Mouse (Mus musculus): ENCODE measurements around the gene Adrb1. TPM values are rescaled to one million over a fixed set of nuclear protein-coding genes. Genes with fewer than 3 reads are reported as not detected.

The Adrb1 gene
- polyA plus RNA-seq, 1 experiment from 2014 or later = 0.21 TPM

DNA sequence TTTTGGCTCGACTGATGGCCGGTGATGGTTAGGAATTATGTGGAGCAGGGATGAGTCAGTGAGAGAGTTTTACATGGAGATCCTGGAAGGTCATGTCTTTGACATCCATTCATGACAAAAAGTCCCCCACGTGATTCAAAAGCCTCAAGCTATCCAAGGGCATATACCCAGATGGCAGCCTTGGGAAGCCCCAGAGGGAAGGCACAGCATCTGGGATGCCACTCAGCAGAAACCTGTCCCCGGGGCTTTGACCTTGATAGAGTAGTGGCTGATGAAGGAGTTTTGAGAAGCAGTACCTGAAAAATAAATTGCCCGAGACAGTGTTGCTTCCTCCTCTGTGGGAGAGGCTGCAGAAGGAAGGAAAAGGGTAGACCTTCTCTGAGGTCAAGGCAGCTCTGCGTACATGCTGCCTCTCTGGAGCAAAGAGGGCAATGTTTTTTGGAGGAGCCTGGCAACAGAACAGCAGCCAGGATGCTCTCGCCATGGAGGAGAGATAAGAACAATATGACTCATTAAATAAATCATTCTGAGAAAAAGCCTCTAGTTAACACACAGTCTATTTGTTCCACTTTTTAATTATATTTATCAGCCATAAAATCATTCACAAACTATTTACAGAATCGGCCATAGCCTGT is 38.4 kb downstream of the Adrb1 start:
- H3K9ac ChIP-seq = no peak overlapping the region
- H3K4me3 ChIP-seq = no peak overlapping the region
- no peak overlapping the region for H3K27ac ChIP-seq
- 90% methylated on average over 8 of the region's 8 CpGs for WGBS
- H3K4me2 ChIP-seq (replicated peaks) = no peak overlapping the region
- no peaks in the 10 kb centered on the region for H3K36me3 ChIP-seq
- no peaks in the 10 kb centered on the region for H3K9me3 ChIP-seq (replicated peaks)
- ATAC-seq (ENCODE audit: low FRiP score) = no peak
- no peaks in the 10 kb centered on the region for H3K4me1 ChIP-seq
- H3K27me3 ChIP-seq = no peaks in the 10 kb centered on the region

DNA sequence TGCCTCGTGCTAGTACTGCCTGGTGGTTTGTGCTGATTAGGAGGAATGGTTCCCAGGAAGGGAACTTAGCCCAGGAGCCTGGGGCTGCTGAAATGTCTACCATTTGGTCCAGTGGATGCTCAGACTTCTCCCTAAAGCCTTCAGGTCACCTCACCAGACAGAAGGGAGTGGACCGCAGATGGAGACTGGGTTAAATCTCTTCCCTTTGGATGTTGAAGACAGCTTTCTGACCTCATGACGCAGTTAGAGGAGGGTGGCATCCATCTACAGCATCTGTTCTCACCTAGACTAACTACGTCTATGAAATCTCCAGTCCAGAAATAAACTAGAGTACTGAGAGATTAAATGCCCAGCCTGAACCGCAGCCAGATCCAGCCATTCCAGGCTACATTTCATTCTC is 39.1 kb downstream of the Adrb1 start:
- 88% methylated on average over 5 of the region's 5 CpGs for WGBS
- no peaks in the 10 kb centered on the region for H3K9me3 ChIP-seq (replicated peaks)
- H3K4me2 ChIP-seq (replicated peaks) = no peak overlapping the region
- no peaks in the 10 kb centered on the region for H3K27me3 ChIP-seq
- no peak overlapping the region for H3K27ac ChIP-seq
- no peak overlapping the region for H3K9ac ChIP-seq
- ATAC-seq (ENCODE audit: low FRiP score) = no peak
- no peaks in the 10 kb centered on the region for H3K36me3 ChIP-seq
- H3K4me3 ChIP-seq = no peak overlapping the region
- H3K4me1 ChIP-seq = no peaks in the 10 kb centered on the region

DNA sequence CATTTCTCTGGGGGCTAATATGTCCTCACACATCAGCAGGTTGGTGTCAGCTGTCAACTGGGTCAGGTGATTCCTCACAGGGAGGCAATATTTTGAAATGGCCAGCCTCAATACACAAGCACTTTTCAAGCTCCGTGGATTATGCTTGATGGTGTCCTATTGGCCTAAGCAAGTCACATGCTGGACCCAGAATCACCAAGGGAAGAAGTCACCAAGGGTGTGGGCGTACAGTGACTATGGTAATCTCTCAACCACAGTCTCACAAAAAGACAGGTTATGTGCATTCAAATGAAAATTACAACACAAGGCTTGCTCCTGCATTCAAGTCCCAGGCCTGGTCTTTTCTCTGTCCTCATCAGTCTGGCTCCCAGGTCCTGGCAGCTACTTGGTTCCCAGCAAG is 39.7 kb downstream of the Adrb1 start:
- Histone ChIP-seq H3K9me3 (replicated peaks) (no peaks in the 10 kb centered on the region), H3K27ac (no peak overlapping the region), H3K4me3 (no peak overlapping the region), H3K4me1 (no peaks in the 10 kb centered on the region), H3K36me3 (no peaks in the 10 kb centered on the region), H3K9ac (no peak overlapping the region), H3K27me3 (no peaks in the 10 kb centered on the region), H3K4me2 (replicated peaks) (no peak overlapping the region)
- ATAC-seq (ENCODE audit: low FRiP score) = no peak
- WGBS = 87% methylated on average over 2 of the region's 2 CpGs

DNA sequence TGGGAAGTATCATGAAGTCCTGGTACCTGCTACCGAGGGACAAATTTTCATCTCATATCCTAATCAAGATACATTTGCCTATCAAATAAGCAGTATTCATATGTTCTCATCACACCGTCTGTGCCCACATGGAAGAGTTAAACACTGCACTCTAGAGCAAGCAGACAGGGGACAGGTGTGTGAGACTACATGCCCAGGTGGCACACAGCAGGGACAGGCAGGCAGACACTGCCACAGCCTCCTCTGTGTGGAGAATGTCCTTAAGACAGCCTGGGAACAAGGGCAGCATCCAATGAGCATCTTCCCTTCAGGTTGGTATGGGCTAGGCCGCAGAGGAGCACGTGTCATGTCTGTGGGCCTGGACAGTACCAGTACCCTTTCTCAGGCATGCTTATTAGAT is 40.7 kb downstream of the Adrb1 start:
- Histone ChIP-seq H3K27me3 (no peaks in the 10 kb centered on the region), H3K4me2 (replicated peaks) (no peak overlapping the region), H3K9ac (no peak overlapping the region), H3K4me3 (no peak overlapping the region), H3K27ac (no peak overlapping the region), H3K4me1 (no peaks in the 10 kb centered on the region), H3K9me3 (replicated peaks) (no peaks in the 10 kb centered on the region), H3K36me3 (no peaks in the 10 kb centered on the region)
- 93% methylated on average over 4 of the region's 4 CpGs for WGBS
- no peak for ATAC-seq (ENCODE audit: low FRiP score)

DNA sequence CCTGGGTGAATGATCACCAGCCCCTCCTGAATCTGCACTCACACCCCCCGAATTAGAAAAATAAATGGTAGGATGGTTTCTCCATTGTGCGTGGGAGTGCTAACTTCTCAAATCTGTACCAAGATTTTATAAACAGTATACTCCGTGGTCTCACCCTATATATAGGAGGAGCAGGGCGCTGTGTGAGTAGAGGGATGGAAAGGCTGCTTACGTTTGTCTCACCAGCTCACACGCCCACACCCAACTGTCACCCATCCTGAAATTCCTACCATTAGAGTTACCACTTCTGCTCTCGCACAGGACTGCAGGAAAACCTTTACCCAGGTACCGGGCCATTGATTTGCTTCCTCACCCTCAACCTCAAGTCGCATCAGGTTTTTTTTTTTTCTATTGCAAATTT is 47.0 kb downstream of the Adrb1 start:
- Histone ChIP-seq H3K9ac (no peak overlapping the region), H3K4me2 (replicated peaks) (no peak overlapping the region), H3K27ac (no peak overlapping the region), H3K4me3 (no peak overlapping the region), H3K27me3 (0 out of 2 replicates have a peak, but pooled peaks cover 3% of the 10 kb centered on the region), H3K36me3 (no peaks in the 10 kb centered on the region), H3K4me1 (peaks cover 7% of the 10 kb centered on the region; the same call in 1 of the 2 replicates), H3K9me3 (replicated peaks) (no peaks in the 10 kb centered on the region)
- no peak for ATAC-seq (ENCODE audit: low FRiP score)
- WGBS = 88% methylated on average over 9 of the region's 9 CpGs

DNA sequence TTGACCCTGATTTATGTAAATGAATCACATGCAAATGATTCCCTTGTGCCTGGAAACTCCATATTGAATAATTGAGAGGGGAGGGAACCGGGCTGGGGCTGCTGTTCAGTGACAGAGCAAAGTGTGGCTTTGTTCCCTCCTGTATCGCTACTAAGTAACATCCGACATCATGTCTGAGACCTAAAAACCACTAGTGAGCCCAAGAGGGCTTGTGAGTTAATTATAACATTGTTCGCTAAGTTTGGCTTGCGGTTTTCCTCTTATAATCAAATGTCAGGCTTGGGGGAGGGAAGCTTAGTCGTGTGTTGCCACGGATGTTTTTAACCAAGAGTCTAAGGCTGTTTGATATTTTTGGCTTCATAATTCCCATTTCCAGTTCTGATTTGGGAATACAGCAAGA is 50.2 kb downstream of the Adrb1 start:
- Histone ChIP-seq H3K27me3 (peaks cover 31% of the 10 kb centered on the region), H3K36me3 (no peaks in the 10 kb centered on the region), H3K9ac (no peak overlapping the region), H3K4me3 (no peak overlapping the region), H3K4me1 (peaks cover 19% of the 10 kb centered on the region), H3K9me3 (replicated peaks) (no peaks in the 10 kb centered on the region), H3K27ac (no peak overlapping the region), H3K4me2 (replicated peaks) (no peak overlapping the region)
- 82% methylated on average over 7 of the region's 7 CpGs for WGBS
- no peak for ATAC-seq (ENCODE audit: low FRiP score)

DNA sequence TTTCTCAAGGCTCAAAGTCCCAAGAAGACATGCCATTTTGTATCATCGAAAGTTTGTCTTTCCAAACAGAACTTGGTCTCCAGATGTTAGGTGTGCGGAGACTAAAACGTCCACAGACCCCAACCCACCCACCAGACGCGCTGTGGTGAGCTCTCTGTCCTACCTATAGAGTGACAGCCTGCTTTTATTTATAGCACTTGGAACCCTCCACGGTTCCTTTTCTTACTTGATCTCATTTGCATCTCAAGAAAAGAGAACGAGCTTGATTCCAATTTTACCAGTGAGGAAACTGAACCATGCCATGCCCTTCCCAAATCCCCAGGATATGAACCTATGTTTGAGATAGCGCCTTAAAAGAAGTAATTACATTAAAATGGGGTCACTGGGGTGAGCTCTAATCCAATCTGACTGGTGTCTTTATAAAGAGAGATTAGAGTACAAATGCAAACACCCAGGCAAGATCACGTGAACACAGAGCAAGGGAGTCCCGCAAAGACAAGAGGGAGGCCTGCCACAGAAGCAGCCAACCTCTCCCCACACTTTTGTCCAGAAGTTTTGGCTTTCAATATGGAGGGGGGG is 51.5 kb downstream of the Adrb1 start:
- no peak overlapping the region for H3K9ac ChIP-seq
- H3K27ac ChIP-seq = no peak overlapping the region
- H3K9me3 ChIP-seq (replicated peaks) = no peaks in the 10 kb centered on the region
- H3K27me3 ChIP-seq = peaks cover 31% of the 10 kb centered on the region
- H3K36me3 ChIP-seq = no peaks in the 10 kb centered on the region
- no peak overlapping the region for H3K4me3 ChIP-seq
- H3K4me1 ChIP-seq = peaks cover 19% of the 10 kb centered on the region
- no peak overlapping the region for H3K4me2 ChIP-seq (replicated peaks)
- no peak for ATAC-seq (ENCODE audit: low FRiP score)
- 48% methylated on average over 10 of the region's 10 CpGs for WGBS

DNA sequence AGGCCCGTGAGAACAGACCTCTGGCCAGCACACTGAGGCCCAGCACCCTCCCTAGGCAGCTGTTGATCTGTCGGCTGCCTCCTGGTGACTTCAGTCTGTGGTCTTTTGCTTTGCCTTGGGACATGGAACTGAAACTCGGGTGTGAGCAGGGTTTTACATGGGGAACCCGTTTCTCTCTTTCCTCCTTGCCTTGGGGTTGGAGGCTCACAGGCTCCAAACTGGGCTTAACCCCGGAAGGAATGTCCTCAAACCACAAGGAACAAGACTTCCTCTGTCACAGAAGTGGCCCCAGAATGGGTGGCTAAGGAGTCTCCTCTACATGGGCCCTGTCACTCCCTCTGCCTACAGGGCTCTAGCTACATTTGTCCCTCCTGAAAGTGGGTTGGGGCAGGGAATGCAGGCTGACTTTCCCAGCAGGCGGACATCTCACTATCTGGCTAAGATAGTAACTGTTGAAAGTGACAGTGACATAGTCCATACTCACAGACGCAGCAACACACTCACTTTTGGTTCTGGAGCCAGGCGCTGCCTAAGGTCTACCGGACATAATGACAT is 52.5 kb downstream of the Adrb1 start:
- Histone ChIP-seq H3K4me1 (peaks cover 19% of the 10 kb centered on the region), H3K36me3 (no peaks in the 10 kb centered on the region), H3K9me3 (replicated peaks) (no peaks in the 10 kb centered on the region), H3K27me3 (peaks cover 31% of the 10 kb centered on the region), H3K9ac (no peak overlapping the region), H3K4me3 (no peak overlapping the region), H3K4me2 (replicated peaks) (no peak overlapping the region), H3K27ac (no peak overlapping the region)
- ATAC-seq (ENCODE audit: low FRiP score) = no peak
- WGBS = 85% methylated on average over 9 of the region's 9 CpGs

DNA sequence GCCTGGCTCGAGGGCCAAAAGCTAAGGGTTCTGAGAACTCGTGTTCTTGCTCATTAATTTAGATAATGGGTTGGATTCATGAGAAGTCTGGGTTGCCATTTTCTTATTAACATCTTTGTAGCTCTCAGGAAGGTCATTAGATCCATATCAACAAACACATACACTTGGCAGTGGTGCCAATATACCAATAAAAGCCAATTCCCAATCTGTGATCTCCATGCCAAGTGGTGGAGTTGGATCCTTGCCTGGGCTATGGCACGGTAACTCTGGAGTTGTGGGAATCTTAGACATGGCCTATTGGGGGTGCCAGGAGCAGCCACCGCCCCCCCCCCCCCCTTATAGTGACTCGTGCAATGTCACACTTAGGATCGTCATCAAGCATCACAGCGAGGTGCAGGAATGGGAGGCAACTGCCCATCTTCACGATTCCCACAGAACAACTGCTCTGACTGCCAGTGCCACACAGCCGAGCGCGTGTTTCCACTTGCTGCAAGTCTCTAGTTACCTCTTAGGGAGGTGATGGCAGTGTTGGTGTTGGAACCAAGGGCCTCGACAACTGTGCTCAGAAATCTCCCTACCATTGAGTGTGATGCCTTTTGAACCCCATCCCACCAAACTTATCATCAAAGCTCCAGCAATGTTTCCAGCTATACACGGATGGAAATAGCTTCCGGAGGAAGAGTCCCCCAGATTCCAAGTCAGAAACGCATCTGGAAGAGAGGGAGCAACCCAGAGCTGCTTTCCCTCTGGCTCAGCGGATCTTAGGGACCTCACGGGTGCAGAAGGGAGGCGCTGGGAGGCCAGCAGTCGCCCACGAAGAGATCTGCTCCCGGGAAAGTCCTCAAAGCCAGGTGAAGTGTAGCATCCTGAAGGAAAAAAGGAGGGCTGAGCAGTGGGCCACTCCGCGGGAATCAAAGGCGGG is 53.2 kb downstream of the Adrb1 start:
- Histone ChIP-seq H3K36me3 (no peaks in the 10 kb centered on the region), H3K9me3 (replicated peaks) (no peaks in the 10 kb centered on the region), H3K27ac (no peak overlapping the region), H3K4me1 (peaks cover 19% of the 10 kb centered on the region), H3K4me2 (replicated peaks) (peak overlapping the region; percentile 53), H3K4me3 (peak overlapping the region; percentile 24), H3K9ac (peak overlapping the region; percentile 19; the same call in 1 of the 2 replicates), H3K27me3 (peaks cover 28% of the 10 kb centered on the region)
- 40% methylated on average over 24 of the region's 24 CpGs for WGBS
- no peak for ATAC-seq (ENCODE audit: low FRiP score)

DNA sequence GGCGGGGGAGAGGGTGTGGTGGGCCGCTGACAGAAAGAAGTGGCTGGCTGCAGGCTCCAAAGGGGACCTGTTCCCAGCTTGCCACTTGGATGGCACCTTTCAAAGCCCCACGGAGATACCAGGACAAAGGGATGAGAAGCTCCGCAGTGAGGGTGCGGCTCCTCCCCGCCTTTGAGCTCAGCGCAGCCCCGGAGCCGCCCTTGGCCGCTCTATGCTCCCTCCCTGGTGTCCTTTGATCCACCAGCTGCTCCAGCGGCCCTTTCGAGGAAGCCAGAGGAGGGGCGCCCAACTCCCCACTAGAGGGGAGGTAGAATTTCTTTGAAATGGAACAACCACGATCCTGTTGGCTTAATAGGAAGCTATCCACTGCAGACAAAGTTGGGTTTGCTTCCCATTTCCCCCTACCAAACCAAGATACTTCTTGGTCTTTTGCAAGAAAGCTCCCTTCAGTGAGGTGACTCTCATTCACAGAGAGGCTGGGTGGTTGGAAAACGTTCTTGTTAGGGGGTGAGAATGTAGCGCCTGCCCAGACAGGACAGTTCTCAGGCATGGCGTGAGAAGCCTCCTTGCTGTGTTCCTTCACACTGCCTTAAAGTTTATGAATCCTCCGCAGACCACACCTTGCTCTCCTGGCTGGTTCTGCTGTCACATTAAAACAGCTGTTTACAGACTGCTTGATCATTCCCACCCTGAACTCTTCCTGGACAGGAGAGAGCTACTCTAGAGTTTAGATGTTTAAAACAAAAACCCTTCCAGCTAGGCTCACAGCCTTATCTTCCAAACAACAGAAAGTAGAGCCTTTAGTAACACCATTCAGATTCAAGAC is 54.1 kb downstream of the Adrb1 start:
- no peak for ATAC-seq (ENCODE audit: low FRiP score)
- H3K4me3 ChIP-seq = peak overlapping the region; percentile 24

DNA sequence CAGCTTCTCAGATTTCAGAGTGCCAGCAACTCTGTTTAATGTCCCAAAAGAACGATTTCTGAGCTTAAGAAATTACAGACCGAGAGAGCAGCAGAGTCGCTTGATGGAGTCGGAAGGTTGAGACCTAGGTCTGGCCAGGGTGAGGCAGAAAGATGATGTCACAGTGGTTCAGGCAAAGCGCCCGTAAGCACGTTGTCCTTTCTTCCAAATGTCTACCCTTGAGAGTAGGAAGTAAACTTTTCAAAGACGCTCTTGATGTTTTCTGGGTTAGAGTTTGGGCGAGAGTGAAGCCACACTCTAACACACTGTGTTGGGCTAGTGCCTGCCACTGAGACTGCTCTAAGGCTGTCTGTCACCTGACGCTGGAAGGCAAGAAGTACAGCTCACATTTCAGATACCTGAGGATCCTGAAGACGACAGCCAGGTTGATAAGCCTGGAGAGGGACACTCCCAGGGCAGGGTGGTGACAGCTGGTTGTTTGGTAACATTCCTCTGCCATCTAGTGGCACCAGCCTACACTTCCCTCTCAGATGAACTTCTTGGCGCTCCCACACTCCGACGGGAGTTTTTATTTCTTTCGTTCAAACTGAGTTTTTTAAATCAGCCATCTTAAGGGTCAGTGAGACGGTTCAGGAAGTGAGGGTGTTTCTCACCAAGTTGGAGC is 54.9 kb downstream of the Adrb1 start:
- Histone ChIP-seq H3K9ac (no peak overlapping the region), H3K4me3 (no peak overlapping the region), H3K27me3 (peaks cover 28% of the 10 kb centered on the region), H3K4me2 (replicated peaks) (no peak overlapping the region), H3K9me3 (replicated peaks) (no peaks in the 10 kb centered on the region), H3K4me1 (peaks cover 19% of the 10 kb centered on the region), H3K36me3 (no peaks in the 10 kb centered on the region), H3K27ac (no peak overlapping the region)
- ATAC-seq (ENCODE audit: low FRiP score) = no peak; the same call in 1 of the 2 replicates
- WGBS = 43% methylated on average over 16 of the region's 16 CpGs

More for the DNA sequence above, 54.1 kb downstream of the Adrb1 start:
- Histone ChIP-seq H3K4me1 (peaks cover 19% of the 10 kb centered on the region), H3K9ac (peak overlapping the region; percentile 19; the same call in 1 of the 2 replicates), H3K9me3 (replicated peaks) (no peaks in the 10 kb centered on the region), H3K27ac (no peak overlapping the region), H3K4me2 (replicated peaks) (peak overlapping the region; percentile 53), H3K36me3 (no peaks in the 10 kb centered on the region), H3K27me3 (peaks cover 28% of the 10 kb centered on the region)
- 4% methylated on average over 18 of the region's 18 CpGs for WGBS
